Mouse (Mus musculus) hindbrain, embryonic 12.5 days (tissue): ENCODE measurements around the gene Fgf13. TPM values are rescaled to one million over a fixed set of nuclear protein-coding genes. Genes with fewer than 3 reads are reported as not detected.
A peak's percentile ranks its signal among the peaks of the same experiment; 100 is the strongest.

ENCODE experiments used
- ATAC-seq: fragments of 200-750 bp; cut with Nextera tagmentation; 2 replicates; pipeline ENCODE4 v1.8.0; 2017; ENCODE audit warnings: moderate TSS enrichment; ENCODE audit not compliant: low FRiP score
- H3K27ac ChIP-seq: fragments of 300-500 bp; sonication (generic); 2 replicates; pipeline ENCODE4 v1.5.1; 2016; ENCODE audit warnings: mild to moderate bottlenecking
- H3K27me3 ChIP-seq: fragments of 300-500 bp; sonication (generic); 2 replicates; pipeline ENCODE4 v1.6.1; 2016; ENCODE audit warnings: mild to moderate bottlenecking
- H3K36me3 ChIP-seq: fragments of 300-500 bp; sonication (generic); 2 replicates; pipeline ENCODE4 v1.6.1; 2016; ENCODE audit warnings: mild to moderate bottlenecking
- H3K4me1 ChIP-seq: fragments of 300-500 bp; sonication (generic); 2 replicates; pipeline ENCODE4 v1.6.1; 2016
- H3K4me2 ChIP-seq: fragments of 300-500 bp; sonication (generic); replicated peaks from 2 replicates; pipeline ENCODE4 v1.6.1; 2016; ENCODE audit warnings: mild to moderate bottlenecking
- H3K4me3 ChIP-seq: fragments of 300-500 bp; sonication (generic); 2 replicates; pipeline ENCODE4 v1.5.1; 2016; ENCODE audit warnings: mild to moderate bottlenecking
- H3K9ac ChIP-seq: fragments of 300-500 bp; sonication (generic); 2 replicates; pipeline ENCODE4 v1.6.1; 2016; ENCODE audit warnings: mild to moderate bottlenecking, moderate library complexity
- H3K9me3 ChIP-seq: fragments of 300-500 bp; sonication (generic); replicated peaks from 2 replicates; pipeline ENCODE4 v1.6.1; 2016; ENCODE audit warnings: mild to moderate bottlenecking
- WGBS: fragments of 180-500 bp; shearing (Covaris S2); methylation state at CpG from one replicate; pipeline ENCODE4 v1.1.7; 2016; 5-methylcytosine and 5-hydroxymethylcytosine counted together
- microRNA counts: library from miRNA; unstranded; fragments of <30 nt; microRNA quantifications from one replicate; lab custom pipeline; 2017
- microRNA-seq: library from miRNA; unstranded; fragments of <30 nt; microRNA quantifications from one replicate; pipeline ENCODE4, GENCODE M21; 2017
- polyA plus RNA-seq: library from polyadenylated mRNA; unstranded; fragments of >200 nt; fragmentation: Nextera tagmentation; extraction: Ambion mirVana; gene quantifications from 2 replicates; pipeline ENCODE4 v1.2.1, GENCODE M21; 2016

The Fgf13 gene
- polyA plus RNA-seq, 1 experiment from 2014 or later, result 77.5 TPM

- no peak for ATAC-seq
These were observed 495.8 kb downstream of the Fgf13 start for GRCm38 (mm10) chrX:59072083-59072482.

DNA sequence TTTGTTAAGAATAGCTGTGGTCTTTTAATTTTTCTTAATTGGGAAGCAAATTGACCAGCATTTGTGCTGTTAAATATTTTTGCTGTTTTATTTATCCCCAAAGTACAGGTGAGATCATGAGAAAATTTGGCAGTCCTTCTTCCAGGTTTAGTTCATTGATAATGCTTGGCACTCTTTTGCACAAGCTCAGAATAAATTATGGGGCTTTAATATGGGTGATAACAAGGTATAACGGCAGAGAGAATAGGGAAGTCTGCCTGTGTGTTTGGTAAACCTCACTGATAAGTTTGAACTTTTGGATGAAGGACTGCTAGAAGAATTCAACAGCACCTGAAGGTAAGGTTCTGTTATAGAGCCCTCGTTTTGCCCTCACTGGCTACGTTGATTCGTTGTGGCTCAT lies 504.7 kb downstream of the Fgf13 start:
- WGBS, result 83% methylated on average over 4 of the region's 4 CpGs
- H3K27me3 ChIP-seq, result no peaks in the 10 kb centered on the region

More at GRCm38 (mm10) chrX:59072083-59072482, 495.8 kb downstream of the Fgf13 start:
- 84% methylated on average over 3 of the region's 3 CpGs for WGBS
- H3K4me1 ChIP-seq, result no peaks in the 10 kb centered on the region
- H3K9ac ChIP-seq, result no peak overlapping the region
- no peak overlapping the region for H3K4me3 ChIP-seq
- no peak overlapping the region for H3K27ac ChIP-seq
- no peaks in the 10 kb centered on the region for H3K9me3 ChIP-seq
- no peak overlapping the region for H3K4me2 ChIP-seq
- H3K27me3 ChIP-seq, result no peaks in the 10 kb centered on the region
- H3K36me3 ChIP-seq, result no peaks in the 10 kb centered on the region

DNA sequence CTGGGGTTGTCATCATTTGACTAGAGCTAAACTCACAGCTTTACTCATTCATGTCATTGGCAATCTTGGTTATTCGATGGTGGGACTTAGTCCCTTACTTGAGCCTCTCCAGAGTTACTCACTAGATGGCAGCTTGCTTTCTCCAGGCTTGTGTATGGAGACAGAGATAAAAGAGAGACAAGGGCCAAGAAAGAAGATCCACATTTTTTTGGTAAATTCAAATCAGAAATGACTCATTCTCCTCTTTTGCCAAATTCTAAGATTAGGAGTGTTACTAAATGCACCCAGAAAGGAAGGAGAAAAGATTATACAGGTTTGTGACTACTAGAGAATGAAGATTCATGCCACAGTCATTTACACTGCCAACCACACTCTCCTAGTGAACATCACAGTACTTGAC lies 532.9 kb downstream of the Fgf13 start:
- Histone ChIP-seq H3K27ac (no peak overlapping the region), H3K9ac (no peak overlapping the region), H3K9me3 (no peaks in the 10 kb centered on the region), H3K4me3 (no peak overlapping the region), H3K4me2 (no peak overlapping the region), H3K27me3 (no peaks in the 10 kb centered on the region), H3K4me1 (no peaks in the 10 kb centered on the region), H3K36me3 (no peaks in the 10 kb centered on the region)
- ATAC-seq, result no peak
- WGBS, result 67% methylated on average over 1 of the region's 1 CpGs

More for the DNA sequence above, 504.7 kb downstream of the Fgf13 start:
- Histone ChIP-seq H3K36me3 (no peaks in the 10 kb centered on the region), H3K4me1 (no peaks in the 10 kb centered on the region), H3K4me3 (no peak overlapping the region), H3K9me3 (no peaks in the 10 kb centered on the region), H3K4me2 (no peak overlapping the region), H3K9ac (no peak overlapping the region), H3K27ac (no peak overlapping the region)
- no peak for ATAC-seq

MicroRNAs encoded within 50 kb of the gene (microRNA counts, 519-probe panel; counts per million panel counts)
- microRNA mmu-miR-504 (lab: Ali Mortazavi, UCI), result 1,852 counts per million, percentile 60 among the panel's probes with 10 or more counts

Small RNA genes lying within 50 kb of the gene (microRNA-seq; reads per million reads assigned to microRNA genes)
- gene Mir504, result 13.6 reads per million, percentile 24 among the genes with 10 or more reads in this experiment
